Mouse (Mus musculus) heart, embryonic 10.5 days (tissue): ENCODE measurements around the gene Acta1. TPM values are rescaled to one million over a fixed set of nuclear protein-coding genes. Genes with fewer than 3 reads are reported as not detected.

Experiments
- DNase-seq: peaks from one replicate; pipeline ENCODE4 v3.0.0-alpha.2; 2017; ENCODE audit warnings: low spot score
- H3K27ac ChIP-seq: fragments of 300-500 bp; sonication (generic); 2 replicates; pipeline ENCODE4 v1.5.1; 2016; ENCODE audit warnings: mild to moderate bottlenecking
- H3K27me3 ChIP-seq: fragments of 300-500 bp; sonication (generic); 2 replicates; pipeline ENCODE4 v1.6.1; 2016; ENCODE audit warnings: mild to moderate bottlenecking; ENCODE audit not compliant: poor library complexity, insufficient read depth, severe bottlenecking
- H3K36me3 ChIP-seq: fragments of 300-500 bp; sonication (generic); 2 replicates; pipeline ENCODE4 v1.6.1; 2016; ENCODE audit warnings: mild to moderate bottlenecking, moderate library complexity
- H3K4me1 ChIP-seq: fragments of 300-500 bp; sonication (generic); 2 replicates; pipeline ENCODE4 v1.6.1; 2016; ENCODE audit warnings: mild to moderate bottlenecking
- H3K4me3 ChIP-seq: fragments of 300-500 bp; sonication (generic); 2 replicates; pipeline ENCODE4 v1.5.1; 2016; ENCODE audit warnings: mild to moderate bottlenecking, moderate library complexity
- H3K9me3 ChIP-seq: fragments of 300-500 bp; sonication (generic); 2 replicates; pipeline ENCODE4 v1.6.1; 2016; ENCODE audit warnings: mild to moderate bottlenecking, moderate library complexity
- WGBS: fragments of 180-500 bp; shearing (Covaris S2); methylation state at CpG from one replicate; pipeline ENCODE4 v1.1.7; 2016; 5-methylcytosine and 5-hydroxymethylcytosine counted together
- polyA plus RNA-seq: library from polyadenylated mRNA; unstranded; fragments of >200 nt; fragmentation: Nextera tagmentation; extraction: Ambion mirVana; gene quantifications from 2 replicates; pipeline ENCODE4 v1.2.1, GENCODE M21; 2016

The Acta1 gene
- polyA plus RNA-seq, 1 experiment from 2014 or later, result 630 TPM

GRCm38 (mm10) chr8:123854252-123854651 lies 40.3 kb downstream of the Acta1 start:
- 67% methylated on average over 1 of the region's 1 CpGs for WGBS
- Histone ChIP-seq H3K27me3 (no peaks in the 10 kb centered on the region), H3K36me3 (no peaks in the 10 kb centered on the region), H3K9me3 (no peaks in the 10 kb centered on the region), H3K27ac (no peak overlapping the region), H3K4me3 (no peak overlapping the region), H3K4me1 (peaks cover 9% of the 10 kb centered on the region; the same call in 1 of the 2 replicates)
- DNase-seq, result no peak

- DNase-seq, result no peak
- WGBS, result 71% methylated on average over 5 of the region's 5 CpGs
- no peaks in the 10 kb centered on the region for H3K27me3 ChIP-seq
- H3K27ac ChIP-seq, result no peak overlapping the region
- H3K4me3 ChIP-seq, result no peak overlapping the region
- H3K36me3 ChIP-seq, result no peaks in the 10 kb centered on the region
- H3K9me3 ChIP-seq, result no peaks in the 10 kb centered on the region
- H3K4me1 ChIP-seq, result peaks cover 3% of the 10 kb centered on the region
These were observed 43.0 kb downstream of the Acta1 start for GRCm38 (mm10) chr8:123851590-123851989.

- H3K4me3 ChIP-seq, result no peak overlapping the region
- DNase-seq, result no peak
These were observed 45.2 kb downstream of the Acta1 start for GRCm38 (mm10) chr8:123849352-123849751.

GRCm38 (mm10) chr8:123847546-123847945 lies 47.0 kb downstream of the Acta1 start:
- H3K4me1 ChIP-seq, result peaks cover 3% of the 10 kb centered on the region
- H3K27ac ChIP-seq, result no peak overlapping the region
- WGBS, result 63% methylated on average over 3 of the region's 3 CpGs

More at GRCm38 (mm10) chr8:123849352-123849751, 45.2 kb downstream of the Acta1 start:
- Histone ChIP-seq H3K36me3 (no peaks in the 10 kb centered on the region), H3K9me3 (no peaks in the 10 kb centered on the region), H3K27me3 (no peaks in the 10 kb centered on the region), H3K4me1 (peaks cover 3% of the 10 kb centered on the region), H3K27ac (no peak overlapping the region)
- 81% methylated on average over 4 of the region's 4 CpGs for WGBS

GRCm38 (mm10) chr8:123846509-123846908 lies 48.0 kb downstream of the Acta1 start:
- Histone ChIP-seq H3K4me3 (no peak overlapping the region), H3K36me3 (no peaks in the 10 kb centered on the region), H3K27ac (no peak overlapping the region), H3K4me1 (peaks cover 3% of the 10 kb centered on the region), H3K27me3 (no peaks in the 10 kb centered on the region), H3K9me3 (no peaks in the 10 kb centered on the region)
- no peak for DNase-seq
- WGBS, result 89% methylated on average over 12 of the region's 12 CpGs

More at GRCm38 (mm10) chr8:123847546-123847945, 47.0 kb downstream of the Acta1 start:
- no peaks in the 10 kb centered on the region for H3K9me3 ChIP-seq
- no peaks in the 10 kb centered on the region for H3K27me3 ChIP-seq
- no peaks in the 10 kb centered on the region for H3K36me3 ChIP-seq
- H3K4me3 ChIP-seq, result no peak overlapping the region
- no peak for DNase-seq

- 89% methylated on average over 10 of the region's 10 CpGs for WGBS
- no peak for DNase-seq
- no peaks in the 10 kb centered on the region for H3K9me3 ChIP-seq
These were observed 48.6 kb downstream of the Acta1 start for GRCm38 (mm10) chr8:123845991-123846390.

GRCm38 (mm10) chr8:123845114-123845513 lies 49.4 kb downstream of the Acta1 start:
- Histone ChIP-seq H3K4me1 (peaks cover 3% of the 10 kb centered on the region), H3K9me3 (no peaks in the 10 kb centered on the region), H3K27me3 (no peaks in the 10 kb centered on the region), H3K4me3 (no peak overlapping the region), H3K27ac (no peak overlapping the region), H3K36me3 (no peaks in the 10 kb centered on the region)
- DNase-seq, result no peak
- WGBS, result 91% methylated on average over 13 of the region's 13 CpGs

More at GRCm38 (mm10) chr8:123845991-123846390, 48.6 kb downstream of the Acta1 start:
- no peak overlapping the region for H3K4me3 ChIP-seq
- no peak overlapping the region for H3K27ac ChIP-seq
- no peaks in the 10 kb centered on the region for H3K27me3 ChIP-seq
- peaks cover 3% of the 10 kb centered on the region for H3K4me1 ChIP-seq
- no peaks in the 10 kb centered on the region for H3K36me3 ChIP-seq

GRCm38 (mm10) chr8:123844341-123844740 lies 50.2 kb downstream of the Acta1 start:
- 79% methylated on average over 7 of the region's 7 CpGs for WGBS
- DNase-seq, result no peak
- H3K36me3 ChIP-seq, result no peaks in the 10 kb centered on the region
- no peaks in the 10 kb centered on the region for H3K9me3 ChIP-seq
- no peak overlapping the region for H3K27ac ChIP-seq
- no peak overlapping the region for H3K4me3 ChIP-seq
- H3K4me1 ChIP-seq, result no peaks in the 10 kb centered on the region; the same call in 1 of the 2 replicates
- no peaks in the 10 kb centered on the region for H3K27me3 ChIP-seq

- Histone ChIP-seq H3K4me1 (no peaks in the 10 kb centered on the region), H3K9me3 (no peaks in the 10 kb centered on the region), H3K27me3 (no peaks in the 10 kb centered on the region), H3K27ac (no peak overlapping the region), H3K36me3 (peaks cover 7% of the 10 kb centered on the region), H3K4me3 (no peak overlapping the region)
- WGBS, result 92% methylated on average over 12 of the region's 12 CpGs
- DNase-seq, result no peak
These were observed 52.5 kb downstream of the Acta1 start for GRCm38 (mm10) chr8:123842086-123842485.

Other genes starting within 250 kb of the Acta1 start
- gene Rhou, start 240.8 kb downstream of the Acta1 start, polyA plus RNA-seq, result 13.0 and 16.7 TPM in 2 replicates
- gene Rab4a, start 88.8 kb downstream of the Acta1 start, polyA plus RNA-seq, result 65.9 and 68.9 TPM in 2 replicates
- gene Ccsap, start 34.5 kb downstream of the Acta1 start, polyA plus RNA-seq, result 3.7 and 4.0 TPM in 2 replicates
- 34.1 and 37.8 TPM in 2 replicates for gene Nup133, start 54.5 kb upstream of the Acta1 start, polyA plus RNA-seq
- gene Abcb10, start 88.4 kb upstream of the Acta1 start, polyA plus RNA-seq, result 41.6 and 47.7 TPM in 2 replicates
- gene Taf5l, start 126.6 kb upstream of the Acta1 start, polyA plus RNA-seq, result 37.4 and 40.4 TPM in 2 replicates
- 6.1 and 6.9 TPM in 2 replicates for gene Urb2, start 126.8 kb upstream of the Acta1 start, polyA plus RNA-seq